Mouse (Mus musculus) intestine, postnatal 0 days (tissue): Measurements from ENCODE around the gene B230118H07Rik. TPM values are rescaled to one million over a fixed set of nuclear protein-coding genes. Genes with fewer than 3 reads are reported as not detected.

ENCODE experiments used
- ATAC-seq: fragments of 200-750 bp; cut with Nextera tagmentation; 2 replicates; pipeline ENCODE4 v1.8.0; 2017; ENCODE audit warnings: mild to moderate bottlenecking, moderate TSS enrichment, moderate library complexity
- H3K27ac ChIP-seq: fragments of 300-500 bp; sonication (generic); 2 replicates; pipeline ENCODE4 v1.5.1; 2014; ENCODE audit warnings: mild to moderate bottlenecking, low read depth, low read length, moderate library complexity
- H3K27me3 ChIP-seq: fragments of 300-500 bp; sonication (generic); replicated peaks from 2 replicates; pipeline ENCODE4 v1.6.1; 2014; ENCODE audit warnings: low read length, mixed read lengths; ENCODE audit not compliant: control insufficient read depth, insufficient read depth
- H3K36me3 ChIP-seq: fragments of 300-500 bp; sonication (generic); 2 replicates; pipeline ENCODE4 v1.6.1; 2014; ENCODE audit warnings: mild to moderate bottlenecking, moderate library complexity; ENCODE audit not compliant: control insufficient read depth, insufficient read depth
- H3K4me1 ChIP-seq: fragments of 300-500 bp; sonication (generic); replicated peaks from 2 replicates; pipeline ENCODE4 v1.6.1; 2014; ENCODE audit warnings: antibody characterized with exemption, low read length, mixed read lengths; ENCODE audit not compliant: control insufficient read depth, insufficient read depth
- H3K4me2 ChIP-seq: fragments of 300-500 bp; sonication (generic); replicated peaks from 2 replicates; pipeline ENCODE4 v1.6.1; 2014; ENCODE audit warnings: low read depth, mild to moderate bottlenecking, moderate library complexity
- H3K4me3 ChIP-seq: fragments of 300-500 bp; sonication (generic); 2 replicates; pipeline ENCODE4 v1.5.1; 2014; ENCODE audit warnings: low read depth, low read length
- H3K9ac ChIP-seq: fragments of 300-500 bp; sonication (generic); 2 replicates; pipeline ENCODE4 v1.6.1; 2014; ENCODE audit warnings: mild to moderate bottlenecking, low read depth, low read length
- H3K9me3 ChIP-seq: fragments of 300-500 bp; sonication (generic); 2 replicates; pipeline ENCODE4 v1.6.1; 2016; ENCODE audit warnings: mixed run types; ENCODE audit not compliant: control insufficient read depth
- CTCF ChIP-seq: sonication (generic); IDR thresholded peaks from 2 replicates; pipeline ENCODE4 v1.5.1; 2016; ENCODE audit warnings: low read depth, mild to moderate bottlenecking, control low read depth, antibody characterized with exemption, moderate library complexity
- WGBS: fragments of 180-500 bp; shearing (Covaris S2); extraction: QIAGEN DNeasy Blood & Tissue Kit; methylation state at CpG from one replicate; pipeline ENCODE4 v1.1.7; 2014; 5-methylcytosine and 5-hydroxymethylcytosine counted together
- polyA plus RNA-seq: library from polyadenylated mRNA; unstranded; fragments of >200 nt; fragmentation: Nextera tagmentation; extraction: Ambion mirVana; gene quantifications from 2 replicates; pipeline ENCODE4 v1.2.1, GENCODE M21; 2015

The B230118H07Rik gene
- polyA plus RNA-seq, 1 experiment from 2014 or later, result 33.6 TPM

- WGBS, result 86% methylated on average over 3 of the region's 3 CpGs
Measured at GRCm38 (mm10) chr2:101610861-101611260, 38.5 kb downstream of the B230118H07Rik start.

GRCm38 (mm10) chr2:101608232-101608894 is 41.0 kb downstream of the B230118H07Rik start:
- Histone ChIP-seq H3K27me3 (no peaks in the 10 kb centered on the region), H3K9ac (no peak overlapping the region), H3K27ac (no peak overlapping the region), H3K4me2 (no peak overlapping the region), H3K36me3 (no peaks in the 10 kb centered on the region), H3K4me3 (no peak overlapping the region), H3K4me1 (no peaks in the 10 kb centered on the region), H3K9me3 (no peaks in the 10 kb centered on the region)
- TF ChIP-seq CTCF, result no peak
- no peak for ATAC-seq
- WGBS, result 77% methylated on average over 7 of the region's 7 CpGs

More at GRCm38 (mm10) chr2:101610861-101611260, 38.5 kb downstream of the B230118H07Rik start:
- no peak overlapping the region for H3K4me2 ChIP-seq
- TF ChIP-seq CTCF, result no peak
- no peaks in the 10 kb centered on the region for H3K9me3 ChIP-seq
- H3K36me3 ChIP-seq, result no peaks in the 10 kb centered on the region
- H3K4me3 ChIP-seq, result no peak overlapping the region
- no peak overlapping the region for H3K9ac ChIP-seq
- no peak overlapping the region for H3K27ac ChIP-seq
- H3K27me3 ChIP-seq, result no peaks in the 10 kb centered on the region
- no peak for ATAC-seq
- no peaks in the 10 kb centered on the region for H3K4me1 ChIP-seq

- no peak for TF ChIP-seq CTCF
- H3K9me3 ChIP-seq, result 0 out of 2 replicates have a peak, but pooled peaks cover 3% of the 10 kb centered on the region
- H3K36me3 ChIP-seq, result no peaks in the 10 kb centered on the region
- H3K27me3 ChIP-seq, result no peaks in the 10 kb centered on the region
- WGBS, result 81% methylated on average over 1 of the region's 1 CpGs
- ATAC-seq, result no peak
- no peak overlapping the region for H3K27ac ChIP-seq
- no peak overlapping the region for H3K4me2 ChIP-seq
- H3K4me3 ChIP-seq, result no peak overlapping the region
- no peaks in the 10 kb centered on the region for H3K4me1 ChIP-seq
- H3K9ac ChIP-seq, result no peak overlapping the region
Measured at GRCm38 (mm10) chr2:101603099-101603498, 46.2 kb downstream of the B230118H07Rik start.

GRCm38 (mm10) chr2:101600703-101601102 is 48.6 kb downstream of the B230118H07Rik start:
- H3K4me1 ChIP-seq, result no peaks in the 10 kb centered on the region
- no peak overlapping the region for H3K4me3 ChIP-seq
- WGBS, result 49% methylated on average over 8 of the region's 8 CpGs
- H3K36me3 ChIP-seq, result no peaks in the 10 kb centered on the region
- no peaks in the 10 kb centered on the region for H3K27me3 ChIP-seq
- no peak overlapping the region for H3K9ac ChIP-seq
- no peak overlapping the region for H3K4me2 ChIP-seq
- no peak for ATAC-seq
- no peak overlapping the region for H3K27ac ChIP-seq
- H3K9me3 ChIP-seq, result 0 out of 2 replicates have a peak, but pooled peaks cover 3% of the 10 kb centered on the region
- TF ChIP-seq CTCF, result no peak

- Histone ChIP-seq H3K27ac (no peak overlapping the region), H3K4me2 (no peak overlapping the region), H3K4me3 (no peak overlapping the region), H3K27me3 (no peaks in the 10 kb centered on the region), H3K9me3 (0 out of 2 replicates have a peak, but pooled peaks cover 3% of the 10 kb centered on the region), H3K4me1 (no peaks in the 10 kb centered on the region), H3K9ac (no peak overlapping the region), H3K36me3 (no peaks in the 10 kb centered on the region)
- no peak for ATAC-seq
- WGBS, result 79% methylated on average over 13 of the region's 13 CpGs
- TF ChIP-seq CTCF, result no peak
Measured at GRCm38 (mm10) chr2:101598190-101599181, 50.8 kb downstream of the B230118H07Rik start.

GRCm38 (mm10) chr2:101597186-101597585 is 52.1 kb downstream of the B230118H07Rik start:
- no peak overlapping the region for H3K27ac ChIP-seq
- no peaks in the 10 kb centered on the region for H3K27me3 ChIP-seq
- H3K4me2 ChIP-seq, result no peak overlapping the region
- no peaks in the 10 kb centered on the region for H3K9me3 ChIP-seq
- ATAC-seq, result no peak
- H3K9ac ChIP-seq, result no peak overlapping the region
- H3K4me3 ChIP-seq, result no peak overlapping the region
- peak; percentile 65 for TF ChIP-seq CTCF
- no peaks in the 10 kb centered on the region for H3K4me1 ChIP-seq
- no peaks in the 10 kb centered on the region for H3K36me3 ChIP-seq
